Mouse (Mus musculus) stomach, postnatal 0 days (tissue): ENCODE results near the gene Scamp2.
A peak's percentile ranks its signal among the peaks of the same experiment; 100 is the strongest.

Source experiments
- CTCF ChIP-seq: IDR thresholded peaks from 2 replicates; pipeline ENCODE4 v1.5.1; 2016; ENCODE audit warnings: antibody characterized with exemption, low read depth, mild to moderate bottlenecking, moderate library complexity
- EP300 ChIP-seq: optimal IDR thresholded peaks from 2 replicates; pipeline ENCODE3; 2016; ENCODE audit warnings: antibody characterized with exemption

- TF ChIP-seq CTCF (peak; percentile 59), EP300 (no peak)
Observed at GRCm38 (mm10) chr9:57633481-57634024, 72.8 kb downstream of the Scamp2 start.
